Mouse (Mus musculus): Measurements from ENCODE around the gene Spdl1.

GRCm38 (mm10) chr11:34763739-34764361 is 69.6 kb downstream of the Spdl1 start:
- no peak for TF ChIP-seq POLR2A (IDR thresholded peaks at IDR 0.05; ENCODE audit: borderline replicate concordance, low read depth, low read length)
- TF ChIP-seq CTCF (IDR thresholded peaks at IDR 0.05; ENCODE audit: low read depth, low read length), result no peak
